ENCODE assay signal across 9 mouse cellular contexts in genomic region chr1:172619235-172619634, GRCm38 (mm10). TPM values are rescaled to one million over a fixed set of nuclear protein-coding genes. Genes with fewer than 3 reads are reported as not detected.
A peak's percentile ranks its signal among the peaks of the same experiment; 100 is the strongest.
DNase-seq lines count a peak whose midpoint lies in the region; ATAC-seq lines count a peak whose summit lies in the region.
"Had no signal": no experiment of that assay in that cellular context is flagged by ENCODE, and none has a peak within 500 bp of the region (broad histone marks: within the 10 kb centered on the region; RNA-seq: fewer than 3 reads in every experiment).

No protein-coding gene starts in this region.

- no peak overlapping the region for H3K4me2 ChIP-seq in kidney, embryonic 15.5 days

- H3K9ac ChIP-seq in kidney, embryonic 15.5 days: no peak overlapping the region

- DNase-seq in kidney, adult 11 months: peak; percentile 57
- peak; percentile 65 to 91 for DNase-seq in adrenal gland, adult (ENCODE audit: inconsistent age in 2 of 2, low spot score in 1 of 2)
- peak; percentile 80 for DNase-seq in embryo, embryonic 10 days (ENCODE audit: low spot score)
- peak; percentile 81 to 86 for DNase-seq in heart, postnatal 14 days
- DNase-seq in left cerebral cortex, postnatal 14 days (ENCODE audit: low spot score in 2 of 2): peak; percentile 26 to 71
- peak; percentile 45 to 62 for DNase-seq in natural killer cell, adult 2 months (ENCODE audit: low spot score in 2 of 2)
- DNase-seq in testis, postnatal 10 days (ENCODE audit: low spot score): peak; percentile 80

- no peaks in the 10 kb centered on the region for H3K36me3 ChIP-seq in kidney, embryonic 15.5 days

- H3K9me3 ChIP-seq in kidney, embryonic 15.5 days (replicated peaks): no peaks in the 10 kb centered on the region
- H3K9me3 ChIP-seq: megakaryocyte, embryonic 14.5 days had no signal

- H3K27me3 ChIP-seq in kidney, embryonic 15.5 days: 0 out of 2 replicates have a peak, but pooled peaks cover 4% of the 10 kb centered on the region

- 10% methylated on average over 7 of the region's 7 CpGs for WGBS in kidney, embryonic 15.5 days

- H3K4me3 ChIP-seq in kidney, embryonic 15.5 days (replicated peaks): no peak overlapping the region
- H3K4me3 ChIP-seq: megakaryocyte, embryonic 14.5 days had no signal

- no peak overlapping the region for H3K27ac ChIP-seq in kidney, embryonic 15.5 days

- peaks cover 27% of the 10 kb centered on the region for H3K4me1 ChIP-seq in kidney, embryonic 15.5 days

- intact Hi-C loops in heart, postnatal 14 days (cut with DNase I): loop anchor here (2.0 to 5.0 kb wide), 2 partner anchors 14 to 212 kb away; partner anchors contain the start of gene Dusp23
- intact Hi-C loops in left cerebral cortex, postnatal 14 days (cut with DNase I): no loop called here

- ATAC-seq in kidney, embryonic 15.5 days (replicated peaks; ENCODE audit: low FRiP score): no peak

RNA-seq across cellular contexts. Expression of gene Dusp23, which starts 13.5 kb away (rescaled TPM):
- polyA plus RNA-seq in kidney, embryonic 15.5 days (2015; fragmentation: Nextera tagmentation; extraction: Ambion mirVana): 15.4 and 17.2 TPM in 2 replicates
- 1 to 10 TPM; 7.4 to 9.3 TPM for total RNA-seq in heart, postnatal 14 days (2021)
- total RNA-seq in left cerebral cortex, postnatal 14 days (2021): 1 to 10 TPM; 5.4 to 5.6 TPM

RNA-seq across cellular contexts. Expression of gene Fcrl6, which starts 16.9 kb away (rescaled TPM):
- not detected in 2 replicates for polyA plus RNA-seq in kidney, embryonic 15.5 days (2015; fragmentation: Nextera tagmentation; extraction: Ambion mirVana)
- total RNA-seq in heart, postnatal 14 days (2021): not detected
- not detected for total RNA-seq in left cerebral cortex, postnatal 14 days (2021)

RNA-seq across cellular contexts. Expression of gene Slamf8, which starts 28.9 kb away (rescaled TPM):
- 0.10 and 0.17 TPM in 2 replicates for polyA plus RNA-seq in kidney, embryonic 15.5 days (2015; fragmentation: Nextera tagmentation; extraction: Ambion mirVana)
- under 1 TPM in 1 of 2 experiments, not detected in 1; 0.17 TPM for total RNA-seq in heart, postnatal 14 days (2021)
- not detected for total RNA-seq in left cerebral cortex, postnatal 14 days (2021)
